Mouse (Mus musculus) embryonic fibroblast, embryonic 13.5 days (primary cell): ENCODE results near the gene Wfikkn1.

Experiments used
- CTCF ChIP-seq: IDR thresholded peaks from 2 replicates; pipeline ENCODE4 v1.5.1; 2011; ENCODE audit warnings: mild to moderate bottlenecking, control low read depth, low read length, moderate library complexity, borderline replicate concordance; ENCODE audit not compliant: insufficient read depth
- POLR2A ChIP-seq: IDR thresholded peaks from 2 replicates; pipeline ENCODE4 v1.6.1; 2011; ENCODE audit warnings: low read depth, mild to moderate bottlenecking, control low read depth, low read length, moderate library complexity

- TF ChIP-seq CTCF (no peak), POLR2A (no peak)
These were observed 3.6 kb downstream of the Wfikkn1 start for GRCm38 (mm10) chr17:25877025-25877424.
